Mouse (Mus musculus) myocyte (in vitro differentiated cells): ENCODE measurements around the gene Ttc28. TPM values are rescaled to one million over a fixed set of nuclear protein-coding genes. Genes with fewer than 3 reads are reported as not detected.

ENCODE experiments used
- H3K27me3 ChIP-seq: one replicate; pipeline ENCODE4 v1.6.1; 2011; ENCODE audit not compliant: control insufficient read depth, insufficient read depth, insufficient read length
- H3K36me3 ChIP-seq: one replicate; pipeline ENCODE4 v1.6.1; 2011; ENCODE audit not compliant: control insufficient read depth, insufficient read depth
- H3K4me2 ChIP-seq: one replicate; pipeline ENCODE4 v1.6.1; 2011; ENCODE audit warnings: low read depth, control low read depth
- H3K4me3 ChIP-seq: one replicate; pipeline ENCODE4 v1.5.1; 2011; ENCODE audit warnings: mild to moderate bottlenecking, control low read depth, moderate library complexity
- H3K79me2 ChIP-seq: one replicate; pipeline ENCODE4 v1.6.1; 2011; ENCODE audit not compliant: control insufficient read depth, insufficient read depth
- H3ac ChIP-seq: one replicate; pipeline ENCODE4 v1.6.1; 2011; ENCODE audit not compliant: control insufficient read depth, insufficient read length
- CEBPB ChIP-seq: IDR thresholded peaks from 2 replicates; pipeline ENCODE4 v1.6.1; 2011; ENCODE audit warnings: mild to moderate bottlenecking, moderate library complexity; ENCODE audit not compliant: poor library complexity, insufficient read depth, severe bottlenecking
- E2F4 ChIP-seq: IDR thresholded peaks from one replicate; pipeline ENCODE4 v1.6.1; 2011; ENCODE audit warnings: mild to moderate bottlenecking, control low read depth, moderate library complexity; ENCODE audit not compliant: insufficient read depth
- MAX ChIP-seq: IDR thresholded peaks from one replicate; pipeline ENCODE4 v1.6.1; 2011; ENCODE audit warnings: low read depth, mild to moderate bottlenecking, control low read depth
- MYOD1 ChIP-seq, 3 experiments: IDR thresholded peaks; one replicate each; pipeline ENCODE4 v1.6.1; 2011; ENCODE audit warnings: control low read depth in 2 of 3, low read depth in 2 of 3, mild to moderate bottlenecking in 2 of 3, moderate library complexity in 1 of 3; ENCODE audit not compliant: insufficient read length in 2 of 3, control insufficient read depth in 1 of 3
- MYOG ChIP-seq, 3 experiments: IDR thresholded peaks; one replicate each; pipeline ENCODE4 v1.6.1; 2011; ENCODE audit warnings: control low read depth in 2 of 3, low read depth in 2 of 3, mild to moderate bottlenecking in 2 of 3; ENCODE audit not compliant: insufficient read length in 2 of 3, control insufficient read depth in 1 of 3, insufficient read depth in 1 of 3
- POLR2A ChIP-seq: IDR thresholded peaks from one replicate; pipeline ENCODE4 v1.6.1; 2011; ENCODE audit warnings: low read depth, mild to moderate bottlenecking, control low read depth, moderate library complexity; ENCODE audit not compliant: insufficient read length
- POLR2AphosphoS2 ChIP-seq: IDR thresholded peaks from one replicate; pipeline ENCODE4 v1.6.1; 2011; ENCODE audit warnings: low read depth, control low read depth; ENCODE audit not compliant: insufficient read length
- REST ChIP-seq: IDR thresholded peaks from one replicate; pipeline ENCODE4 v1.6.1; 2011; ENCODE audit warnings: mild to moderate bottlenecking, control low read depth, moderate library complexity; ENCODE audit not compliant: insufficient read depth, insufficient read length
- SRF ChIP-seq: IDR thresholded peaks from one replicate; pipeline ENCODE4 v1.6.1; 2011; ENCODE audit warnings: low read depth; ENCODE audit not compliant: control insufficient read depth, insufficient read length
- TCF12 ChIP-seq: IDR thresholded peaks from one replicate; pipeline ENCODE4 v1.6.1; 2011; ENCODE audit warnings: mild to moderate bottlenecking, control low read depth; ENCODE audit not compliant: poor library complexity, insufficient read depth, severe bottlenecking
- TCF3 ChIP-seq: IDR thresholded peaks from one replicate; pipeline ENCODE4 v1.6.1; 2011; ENCODE audit warnings: low read depth, control low read depth; ENCODE audit not compliant: insufficient read length
- USF1 ChIP-seq: IDR thresholded peaks from one replicate; pipeline ENCODE4 v1.6.1; 2011; ENCODE audit warnings: low read depth, mild to moderate bottlenecking, control low read depth, moderate library complexity
- polyA plus RNA-seq: library from polyadenylated mRNA; unstranded; fragments of >200 nt; fragmentation: generic; extraction: Trizol; gene quantifications from one replicate; pipeline ENCODE4 v1.2.1, GENCODE M21; 2012; ENCODE audit warnings: missing spikeins

Ttc28 gene
- polyA plus RNA-seq, 1 experiment, result 8.5 TPM

DNA sequence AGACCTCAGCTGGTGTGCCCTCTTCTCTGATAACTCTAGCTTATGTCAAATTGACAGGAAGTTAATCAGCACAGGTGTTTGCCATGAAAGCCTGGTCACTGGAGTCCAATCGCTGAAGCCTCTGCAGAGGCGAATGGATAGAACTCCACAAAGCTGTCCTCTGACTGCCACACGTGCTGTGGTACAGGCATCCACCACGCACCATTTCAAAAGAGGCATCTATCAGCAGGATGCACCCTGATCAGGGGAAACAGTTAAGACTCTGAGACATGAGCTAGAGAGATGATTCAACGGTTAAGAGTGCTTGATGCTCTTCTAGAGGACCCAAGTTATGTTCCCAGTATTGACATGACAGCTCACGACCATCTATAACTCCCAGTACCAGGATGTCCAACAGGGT lies 435.5 kb downstream of the Ttc28 start:
- Histone ChIP-seq H3K79me2 (no peaks in the 10 kb centered on the region), H3K4me3 (no peak overlapping the region), H3ac (no peak overlapping the region), H3K4me2 (no peak overlapping the region), H3K36me3 (no peaks in the 10 kb centered on the region), H3K27me3 (peaks cover 14% of the 10 kb centered on the region)
- no peak for TF ChIP-seq TCF12
- no peak for TF ChIP-seq MAX
- no peak for TF ChIP-seq POLR2A
- TF ChIP-seq TCF3, result no peak
- no peak for TF ChIP-seq CEBPB
- TF ChIP-seq REST, result no peak
- TF ChIP-seq MYOD1 (IDR thresholded peaks at IDR 0.05; ENCODE audit: control insufficient read depth in 1 of 3, insufficient read length in 2 of 3, low read depth in 2 of 3), result no peak
- TF ChIP-seq USF1, result no peak
- no peak for TF ChIP-seq E2F4
- TF ChIP-seq SRF, result no peak
- TF ChIP-seq MYOG (IDR thresholded peaks at IDR 0.05; ENCODE audit: control insufficient read depth in 1 of 3, insufficient read depth in 1 of 3, insufficient read length in 2 of 3, low read depth in 2 of 3), result no peak
- TF ChIP-seq POLR2AphosphoS2, result no peak

DNA sequence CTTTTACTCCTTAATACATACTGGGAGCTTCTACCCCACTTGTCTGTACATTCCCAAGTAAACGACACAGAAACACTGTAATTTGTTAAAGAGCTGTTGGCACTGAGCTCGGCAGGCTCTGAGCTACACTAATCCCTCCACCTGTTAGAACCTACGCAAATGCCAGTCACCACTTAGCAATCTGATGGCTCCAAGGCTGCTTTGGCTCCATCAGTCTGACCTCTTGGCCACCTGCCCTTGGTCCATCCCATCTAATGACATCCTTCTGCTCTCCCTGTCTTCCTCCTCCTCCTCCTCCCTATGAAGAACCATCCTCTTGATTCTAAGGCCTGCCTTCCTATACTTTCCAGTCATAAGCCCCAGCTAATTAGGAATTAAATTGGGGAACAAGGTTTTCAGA lies 437.9 kb downstream of the Ttc28 start:
- no peak for TF ChIP-seq REST
- TF ChIP-seq MYOD1 (IDR thresholded peaks at IDR 0.05; ENCODE audit: control insufficient read depth in 1 of 3, insufficient read length in 2 of 3, low read depth in 2 of 3), result peak in 2 of 3 experiments; percentile 41 to 64
- peak in 1 of 3 experiments; percentile 14 for TF ChIP-seq MYOG (IDR thresholded peaks at IDR 0.05; ENCODE audit: control insufficient read depth in 1 of 3, insufficient read depth in 1 of 3, insufficient read length in 2 of 3, low read depth in 2 of 3)
- Histone ChIP-seq H3K4me3 (no peak overlapping the region), H3K79me2 (no peaks in the 10 kb centered on the region), H3K4me2 (no peak overlapping the region), H3K27me3 (peaks cover 14% of the 10 kb centered on the region), H3ac (no peak overlapping the region), H3K36me3 (no peaks in the 10 kb centered on the region)

DNA sequence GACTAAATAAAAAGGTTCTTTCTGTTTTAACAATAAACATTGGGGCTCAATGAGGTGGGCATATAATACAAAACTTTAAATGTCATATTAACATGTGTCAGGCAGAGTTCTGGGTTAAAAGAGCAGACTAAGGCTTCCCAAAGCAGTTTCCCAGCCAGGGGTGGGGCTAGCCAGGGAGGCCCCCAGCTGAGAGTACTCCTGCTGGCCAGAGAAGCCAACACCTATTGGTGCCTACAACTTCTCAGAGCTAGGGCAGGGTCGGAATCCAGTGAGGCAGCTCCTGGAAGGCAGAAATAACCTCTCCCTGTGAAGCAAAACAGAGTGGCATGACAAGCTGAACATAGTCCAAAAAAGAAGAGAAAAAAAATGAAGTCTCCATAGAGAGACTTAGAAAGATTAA lies 439.3 kb downstream of the Ttc28 start:
- no peaks in the 10 kb centered on the region for H3K79me2 ChIP-seq
- no peaks in the 10 kb centered on the region for H3K36me3 ChIP-seq
- no peak overlapping the region for H3K4me2 ChIP-seq
- H3ac ChIP-seq, result no peak overlapping the region
- peaks cover 19% of the 10 kb centered on the region for H3K27me3 ChIP-seq
- TF ChIP-seq POLR2A, result no peak
- TF ChIP-seq MYOD1 (IDR thresholded peaks at IDR 0.05; ENCODE audit: control insufficient read depth in 1 of 3, insufficient read length in 2 of 3, low read depth in 2 of 3), result no peak
- no peak for TF ChIP-seq MAX
- TF ChIP-seq REST, result no peak
- H3K4me3 ChIP-seq, result no peak overlapping the region

DNA sequence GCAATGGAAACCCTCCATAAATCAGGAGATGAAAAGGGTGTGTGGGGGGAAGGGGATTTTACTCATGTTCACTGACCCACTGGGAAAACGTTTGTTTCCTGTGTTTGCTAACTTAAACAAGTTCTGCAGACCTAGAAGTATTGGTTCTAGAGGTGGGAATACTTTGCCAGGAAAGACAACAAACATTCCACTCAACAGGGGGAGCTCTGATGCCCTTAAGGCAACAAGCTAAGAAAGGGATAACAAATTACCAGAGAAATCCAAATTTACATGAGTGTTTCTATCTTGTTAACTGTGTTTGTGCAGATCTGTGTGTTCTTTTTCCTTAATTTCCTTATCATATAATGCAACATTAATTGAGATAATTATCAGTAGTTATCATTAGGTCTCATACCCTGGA lies 446.2 kb downstream of the Ttc28 start:
- Histone ChIP-seq H3ac (no peak overlapping the region), H3K36me3 (no peaks in the 10 kb centered on the region), H3K79me2 (peaks cover 2% of the 10 kb centered on the region), H3K4me3 (no peak overlapping the region), H3K4me2 (no peak overlapping the region), H3K27me3 (peaks cover 13% of the 10 kb centered on the region)
- no peak for TF ChIP-seq USF1
- TF ChIP-seq CEBPB, result no peak
- TF ChIP-seq POLR2A, result no peak
- no peak for TF ChIP-seq MAX
- no peak for TF ChIP-seq TCF3
- no peak for TF ChIP-seq MYOD1 (IDR thresholded peaks at IDR 0.05; ENCODE audit: control insufficient read depth in 1 of 3, insufficient read length in 2 of 3, low read depth in 2 of 3)
- no peak for TF ChIP-seq TCF12
- TF ChIP-seq E2F4, result no peak
- no peak for TF ChIP-seq MYOG (IDR thresholded peaks at IDR 0.05; ENCODE audit: control insufficient read depth in 1 of 3, insufficient read depth in 1 of 3, insufficient read length in 2 of 3, low read depth in 2 of 3)
- TF ChIP-seq POLR2AphosphoS2, result no peak
- TF ChIP-seq SRF, result no peak
- TF ChIP-seq REST, result no peak

DNA sequence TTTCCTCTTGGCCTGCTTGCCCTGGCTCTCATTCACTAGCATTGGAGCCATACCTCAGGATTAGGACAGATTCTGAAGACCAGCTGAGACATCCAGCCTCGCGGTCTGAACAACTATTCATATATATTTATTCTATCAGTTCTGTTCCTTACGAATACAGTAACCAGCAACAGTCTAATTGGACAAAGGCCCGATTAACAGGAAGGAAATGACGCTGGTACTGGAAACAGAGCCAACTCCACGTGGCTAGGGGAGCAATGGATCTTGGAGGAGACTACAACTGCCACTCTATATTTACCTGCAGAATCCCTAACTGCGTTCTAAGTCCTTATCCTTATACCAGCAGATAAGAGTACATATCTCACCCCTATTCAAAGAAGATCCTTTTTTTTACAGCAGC lies 447.8 kb downstream of the Ttc28 start:
- Histone ChIP-seq H3K27me3 (peaks cover 13% of the 10 kb centered on the region), H3K4me2 (no peak overlapping the region), H3K36me3 (no peaks in the 10 kb centered on the region), H3ac (no peak overlapping the region), H3K79me2 (peaks cover 18% of the 10 kb centered on the region), H3K4me3 (no peak overlapping the region)
- no peak for TF ChIP-seq MYOG (IDR thresholded peaks at IDR 0.05; ENCODE audit: control insufficient read depth in 1 of 3, insufficient read depth in 1 of 3, insufficient read length in 2 of 3, low read depth in 2 of 3)
- no peak for TF ChIP-seq CEBPB
- TF ChIP-seq TCF3, result no peak
- TF ChIP-seq MAX, result no peak
- TF ChIP-seq REST, result no peak
- TF ChIP-seq MYOD1 (IDR thresholded peaks at IDR 0.05; ENCODE audit: control insufficient read depth in 1 of 3, insufficient read length in 2 of 3, low read depth in 2 of 3), result no peak
- TF ChIP-seq TCF12, result no peak
- no peak for TF ChIP-seq POLR2A
